Mouse (Mus musculus) neural tube, embryonic 12.5 days (tissue): ENCODE data around the gene Gm20532. TPM values are rescaled to one million over a fixed set of nuclear protein-coding genes. Genes with fewer than 3 reads are reported as not detected.

ENCODE experiments used
- ATAC-seq: fragments of 200-750 bp; cut with Nextera tagmentation; 2 replicates; pipeline ENCODE4 v1.8.0; 2017; ENCODE audit warnings: low read depth, mild to moderate bottlenecking, moderate TSS enrichment, moderate library complexity; ENCODE audit not compliant: low FRiP score
- H3K27ac ChIP-seq: fragments of 300-500 bp; sonication (generic); 2 replicates; pipeline ENCODE4 v1.5.1; 2016
- H3K27me3 ChIP-seq: fragments of 300-500 bp; sonication (generic); replicated peaks from 2 replicates; pipeline ENCODE4 v1.6.1; 2016; ENCODE audit warnings: mild to moderate bottlenecking
- H3K36me3 ChIP-seq: fragments of 300-500 bp; sonication (generic); 2 replicates; pipeline ENCODE4 v1.6.1; 2016; ENCODE audit warnings: mild to moderate bottlenecking
- H3K4me1 ChIP-seq: fragments of 300-500 bp; sonication (generic); 2 replicates; pipeline ENCODE4 v1.6.1; 2016
- H3K4me2 ChIP-seq: fragments of 300-500 bp; sonication (generic); replicated peaks from 2 replicates; pipeline ENCODE4 v1.6.1; 2016; ENCODE audit warnings: mild to moderate bottlenecking
- H3K4me3 ChIP-seq: fragments of 300-500 bp; sonication (generic); 2 replicates; pipeline ENCODE4 v1.5.1; 2016
- H3K9ac ChIP-seq: fragments of 300-500 bp; sonication (generic); 2 replicates; pipeline ENCODE4 v1.6.1; 2016; ENCODE audit warnings: mild to moderate bottlenecking
- H3K9me3 ChIP-seq: fragments of 300-500 bp; sonication (generic); 2 replicates; pipeline ENCODE4 v1.6.1; 2016; ENCODE audit warnings: mild to moderate bottlenecking
- WGBS: fragments of 180-500 bp; shearing (Covaris S2); methylation state at CpG from one replicate; pipeline ENCODE4 v1.1.7; 2016; 5-methylcytosine and 5-hydroxymethylcytosine counted together
- polyA plus RNA-seq: library from polyadenylated mRNA; unstranded; fragments of >200 nt; fragmentation: Nextera tagmentation; extraction: Ambion mirVana; gene quantifications from 2 replicates; pipeline ENCODE4 v1.2.1, GENCODE M21; 2016

Gm20532 gene
- polyA plus RNA-seq, 1 experiment from 2014 or later, result not detected

GRCm38 (mm10) chr2:26600664-26601063 is 14.2 kb downstream of the Gm20532 start:
- 90% methylated on average over 2 of the region's 2 CpGs for WGBS
- H3K4me2 ChIP-seq, result no peak overlapping the region
- H3K36me3 ChIP-seq, result no peaks in the 10 kb centered on the region
- no peak overlapping the region for H3K9ac ChIP-seq
- H3K4me3 ChIP-seq, result no peak overlapping the region
- no peaks in the 10 kb centered on the region for H3K9me3 ChIP-seq
- peaks cover 31% of the 10 kb centered on the region for H3K27me3 ChIP-seq
- ATAC-seq, result no peak
- peaks cover 13% of the 10 kb centered on the region for H3K4me1 ChIP-seq
- no peak overlapping the region for H3K27ac ChIP-seq

- H3K4me2 ChIP-seq, result no peak overlapping the region
- no peaks in the 10 kb centered on the region for H3K9me3 ChIP-seq
- ATAC-seq, result no peak
- H3K36me3 ChIP-seq, result no peaks in the 10 kb centered on the region
- 95% methylated on average over 1 of the region's 1 CpGs for WGBS
- H3K4me3 ChIP-seq, result no peak overlapping the region
- no peak overlapping the region for H3K27ac ChIP-seq
- H3K4me1 ChIP-seq, result peaks cover 13% of the 10 kb centered on the region
- H3K9ac ChIP-seq, result no peak overlapping the region
- peaks cover 31% of the 10 kb centered on the region for H3K27me3 ChIP-seq
These were observed 15.2 kb downstream of the Gm20532 start for GRCm38 (mm10) chr2:26601595-26601994.

DNA sequence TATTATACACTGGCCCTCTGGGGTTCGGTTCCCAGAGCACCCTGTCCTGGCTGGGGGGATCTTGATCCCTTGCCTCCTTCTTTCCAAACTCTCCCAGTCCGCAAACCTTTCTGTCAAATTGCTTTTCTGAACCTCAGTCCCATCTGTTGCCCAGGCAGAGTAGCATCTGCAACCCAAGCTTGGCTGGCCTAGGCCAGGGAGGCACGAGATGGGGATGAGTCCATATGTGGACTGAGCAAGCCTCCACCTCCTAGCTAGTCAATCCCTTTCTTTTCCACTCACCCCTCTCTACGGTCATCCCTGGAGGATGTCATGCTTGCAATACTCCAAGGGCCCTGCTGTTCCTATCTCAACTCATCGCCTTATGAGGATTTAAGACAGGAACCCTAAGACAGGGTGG is 16.2 kb downstream of the Gm20532 start:
- H3K9ac ChIP-seq, result no peak overlapping the region
- H3K4me2 ChIP-seq, result no peak overlapping the region
- no peak for ATAC-seq
- H3K9me3 ChIP-seq, result no peaks in the 10 kb centered on the region
- peaks cover 31% of the 10 kb centered on the region for H3K27me3 ChIP-seq
- no peak overlapping the region for H3K4me3 ChIP-seq
- peaks cover 13% of the 10 kb centered on the region for H3K4me1 ChIP-seq
- H3K36me3 ChIP-seq, result no peaks in the 10 kb centered on the region
- H3K27ac ChIP-seq, result no peak overlapping the region
- WGBS, result 81% methylated on average over 5 of the region's 5 CpGs

DNA sequence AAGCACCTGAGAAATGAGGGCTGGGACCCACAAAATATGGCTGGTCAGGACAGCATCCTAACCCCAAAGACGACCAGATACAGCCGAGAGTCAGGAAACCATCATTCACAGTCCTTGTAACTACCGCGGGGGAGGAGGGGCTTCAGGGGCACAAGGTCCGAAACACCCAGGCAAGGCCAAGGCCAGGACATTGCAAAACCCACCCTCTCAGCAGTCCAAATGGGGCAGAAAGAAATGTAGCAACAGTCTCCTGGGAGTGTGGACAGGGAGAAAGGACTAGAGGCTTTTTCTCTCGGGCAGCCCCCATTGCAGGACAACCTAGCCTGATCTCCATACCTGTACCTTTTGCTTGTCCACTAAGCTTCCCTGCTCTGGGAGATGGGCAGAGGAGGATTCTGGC is 16.7 kb downstream of the Gm20532 start:
- peaks cover 31% of the 10 kb centered on the region for H3K27me3 ChIP-seq
- H3K9ac ChIP-seq, result 0 out of 2 replicates have a peak overlapping the region, but pooled peaks have one; percentile 61
- H3K9me3 ChIP-seq, result no peaks in the 10 kb centered on the region
- peaks cover 13% of the 10 kb centered on the region for H3K4me1 ChIP-seq
- H3K4me3 ChIP-seq, result peak overlapping the region; percentile 51
- H3K27ac ChIP-seq, result no peak overlapping the region
- H3K36me3 ChIP-seq, result no peaks in the 10 kb centered on the region
- WGBS, result 14% methylated on average over 6 of the region's 6 CpGs
- ATAC-seq, result 0 out of 2 replicates have a peak, but pooled peaks have one; percentile 14
- H3K4me2 ChIP-seq, result peak overlapping the region; percentile 88

GRCm38 (mm10) chr2:26603720-26604671 is 17.6 kb downstream of the Gm20532 start, which contains the start of gene Agpat2:
Gene Agpat2 (minus strand): TSS chr2:26604417.
- ATAC-seq, result peak; percentile 67; the same call in 1 of the 2 replicates
- Histone ChIP-seq H3K9me3 (no peaks in the 10 kb centered on the region), H3K4me2 (peak within 1 kb of the TSS; percentile 88), H3K9ac (peak within 1 kb of the TSS; percentile 61), H3K27ac (no peak within 1 kb of the TSS), H3K4me1 (peaks cover 13% of the 10 kb centered on the region), H3K36me3 (no peaks in the 10 kb centered on the region), H3K4me3 (peak within 1 kb of the TSS; percentile 51), H3K27me3 (peaks cover 31% of the 10 kb centered on the region)
- whole genome bisulfite sequencing, result under 1% methylated on average over 100 of the region's 103 CpGs

DNA sequence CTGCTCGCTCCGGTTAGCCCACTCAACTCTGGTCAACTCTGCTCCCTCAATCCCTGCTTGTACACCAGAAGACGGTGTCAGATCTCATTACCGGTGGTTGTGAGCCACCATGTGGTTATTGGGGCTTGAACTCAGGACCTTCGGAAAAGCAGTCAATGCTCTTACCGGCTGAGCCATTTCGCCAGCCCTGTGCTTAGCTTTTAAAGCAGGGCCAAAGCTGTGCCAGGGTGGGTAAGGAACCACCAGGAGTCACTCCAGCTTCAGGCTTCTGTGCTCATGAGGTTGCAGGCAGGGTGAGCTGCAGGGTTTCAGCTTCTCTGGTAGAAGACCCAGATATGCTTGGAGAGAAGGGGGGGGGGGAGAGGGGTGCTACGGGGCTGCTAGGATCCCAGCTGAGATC is 18.9 kb downstream of the Gm20532 start:
- WGBS, result 84% methylated on average over 8 of the region's 8 CpGs
- peaks cover 31% of the 10 kb centered on the region for H3K27me3 ChIP-seq
- no peak overlapping the region for H3K4me2 ChIP-seq
- H3K4me1 ChIP-seq, result peaks cover 13% of the 10 kb centered on the region
- ATAC-seq, result no peak
- H3K36me3 ChIP-seq, result no peaks in the 10 kb centered on the region
- H3K4me3 ChIP-seq, result no peak overlapping the region
- no peaks in the 10 kb centered on the region for H3K9me3 ChIP-seq
- H3K27ac ChIP-seq, result no peak overlapping the region
- no peak overlapping the region for H3K9ac ChIP-seq

DNA sequence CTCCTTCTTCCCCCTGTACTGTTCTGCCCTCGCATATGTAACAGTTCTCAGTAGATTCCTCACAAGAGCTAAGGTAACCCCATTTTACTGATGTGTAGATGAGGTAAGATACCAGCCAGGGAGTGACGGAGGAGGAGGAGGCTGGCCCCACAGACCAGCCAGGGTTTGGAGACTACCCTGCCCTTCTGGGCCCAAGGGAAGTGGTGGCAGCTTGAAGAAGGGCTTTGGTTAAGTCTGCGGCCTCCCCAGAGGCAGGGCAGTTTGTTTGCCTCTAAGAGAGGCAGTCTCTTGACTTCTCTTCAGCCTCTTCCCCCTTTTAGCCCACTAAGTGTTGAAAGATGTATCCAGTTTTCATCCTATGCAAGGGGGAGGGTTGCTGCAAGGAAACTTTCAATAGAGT is 20.1 kb downstream of the Gm20532 start:
- Histone ChIP-seq H3K27me3 (peaks cover 31% of the 10 kb centered on the region), H3K4me3 (no peak overlapping the region), H3K9me3 (no peaks in the 10 kb centered on the region), H3K36me3 (no peaks in the 10 kb centered on the region), H3K4me2 (no peak overlapping the region), H3K9ac (no peak overlapping the region), H3K4me1 (peaks cover 13% of the 10 kb centered on the region), H3K27ac (no peak overlapping the region)
- ATAC-seq, result no peak
- WGBS, result 74% methylated on average over 3 of the region's 3 CpGs

- Histone ChIP-seq H3K27ac (no peak overlapping the region), H3K9me3 (no peaks in the 10 kb centered on the region), H3K4me3 (no peak overlapping the region), H3K9ac (no peak overlapping the region), H3K36me3 (no peaks in the 10 kb centered on the region), H3K4me2 (no peak overlapping the region), H3K27me3 (peaks cover 31% of the 10 kb centered on the region), H3K4me1 (peaks cover 13% of the 10 kb centered on the region)
- ATAC-seq, result no peak
- WGBS, result 57% methylated on average over 6 of the region's 6 CpGs
These were observed 20.8 kb downstream of the Gm20532 start for GRCm38 (mm10) chr2:26607056-26607910.

- no peaks in the 10 kb centered on the region for H3K36me3 ChIP-seq
- no peak overlapping the region for H3K9ac ChIP-seq
- no peak for ATAC-seq
- H3K4me1 ChIP-seq, result peaks cover 9% of the 10 kb centered on the region
- no peak overlapping the region for H3K4me3 ChIP-seq
- no peak overlapping the region for H3K4me2 ChIP-seq
- no peak overlapping the region for H3K27ac ChIP-seq
- peaks cover 17% of the 10 kb centered on the region for H3K27me3 ChIP-seq
- H3K9me3 ChIP-seq, result no peaks in the 10 kb centered on the region
These were observed 22.3 kb downstream of the Gm20532 start for GRCm38 (mm10) chr2:26608781-26609180.

DNA sequence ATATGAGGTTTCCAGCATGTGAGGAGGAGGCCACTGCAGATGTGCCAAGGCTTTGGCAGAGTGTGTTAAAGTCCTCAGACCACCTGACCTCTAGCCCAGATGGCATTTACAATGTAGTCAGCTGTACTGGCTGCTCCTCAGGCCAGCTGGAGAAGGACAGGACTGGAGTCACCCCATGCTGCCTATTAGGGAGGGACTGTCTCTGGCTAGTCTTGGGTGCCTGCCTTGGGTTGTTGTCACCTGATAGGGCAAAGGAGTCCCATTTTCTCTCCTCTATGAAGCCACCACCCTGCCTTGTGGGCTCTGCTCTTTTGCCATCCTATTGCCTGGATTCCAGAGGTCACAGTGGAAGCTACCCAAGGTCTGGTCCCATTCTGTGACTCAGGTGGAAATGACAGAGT is 22.8 kb downstream of the Gm20532 start:
- ATAC-seq, result no peak

GRCm38 (mm10) chr2:26610526-26610925 is 24.1 kb downstream of the Gm20532 start:
- H3K27me3 ChIP-seq, result peaks cover under 1% of the 10 kb centered on the region; the same call in 1 of the 2 replicates
- no peak for ATAC-seq
- no peaks in the 10 kb centered on the region for H3K4me1 ChIP-seq
- 80% methylated on average over 3 of the region's 3 CpGs for WGBS
- no peak overlapping the region for H3K4me2 ChIP-seq
- H3K9me3 ChIP-seq, result no peaks in the 10 kb centered on the region
- H3K27ac ChIP-seq, result no peak overlapping the region
- no peaks in the 10 kb centered on the region for H3K36me3 ChIP-seq
- H3K4me3 ChIP-seq, result no peak overlapping the region
- no peak overlapping the region for H3K9ac ChIP-seq

More for the DNA sequence above, 22.8 kb downstream of the Gm20532 start:
- Histone ChIP-seq H3K27me3 (peaks cover 12% of the 10 kb centered on the region), H3K4me1 (peaks cover 4% of the 10 kb centered on the region; the same call in 1 of the 2 replicates), H3K27ac (no peak overlapping the region), H3K9ac (no peak overlapping the region), H3K4me3 (no peak overlapping the region), H3K4me2 (no peak overlapping the region), H3K36me3 (no peaks in the 10 kb centered on the region), H3K9me3 (no peaks in the 10 kb centered on the region)

DNA sequence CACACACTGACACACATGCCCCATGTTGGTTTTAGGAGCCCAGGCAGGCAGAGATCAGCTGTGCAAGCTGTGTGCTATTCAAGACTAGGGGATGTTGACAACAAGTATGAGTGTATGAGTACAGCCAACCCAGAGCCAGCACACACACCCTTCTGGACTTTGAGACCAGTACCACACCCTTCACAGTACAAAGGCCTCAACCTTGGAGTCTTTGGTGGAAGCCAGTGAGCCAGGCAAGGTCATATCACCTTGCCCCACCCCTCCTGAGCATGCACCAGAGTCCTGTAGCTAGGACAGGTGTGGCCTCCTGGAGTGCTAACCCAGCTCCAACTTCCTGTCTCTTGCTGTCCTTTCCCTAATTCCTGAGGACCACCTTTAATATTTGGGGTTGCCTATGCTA is 24.6 kb downstream of the Gm20532 start:
- no peaks in the 10 kb centered on the region for H3K9me3 ChIP-seq
- H3K4me1 ChIP-seq, result no peaks in the 10 kb centered on the region
- no peak for ATAC-seq
- no peaks in the 10 kb centered on the region for H3K27me3 ChIP-seq
- H3K27ac ChIP-seq, result no peak overlapping the region
- H3K4me2 ChIP-seq, result no peak overlapping the region
- H3K4me3 ChIP-seq, result no peak overlapping the region
- no peaks in the 10 kb centered on the region for H3K36me3 ChIP-seq
- H3K9ac ChIP-seq, result no peak overlapping the region
